1 mouse cellular context compared by ENCODE assay signal in the genomic region with DNA sequence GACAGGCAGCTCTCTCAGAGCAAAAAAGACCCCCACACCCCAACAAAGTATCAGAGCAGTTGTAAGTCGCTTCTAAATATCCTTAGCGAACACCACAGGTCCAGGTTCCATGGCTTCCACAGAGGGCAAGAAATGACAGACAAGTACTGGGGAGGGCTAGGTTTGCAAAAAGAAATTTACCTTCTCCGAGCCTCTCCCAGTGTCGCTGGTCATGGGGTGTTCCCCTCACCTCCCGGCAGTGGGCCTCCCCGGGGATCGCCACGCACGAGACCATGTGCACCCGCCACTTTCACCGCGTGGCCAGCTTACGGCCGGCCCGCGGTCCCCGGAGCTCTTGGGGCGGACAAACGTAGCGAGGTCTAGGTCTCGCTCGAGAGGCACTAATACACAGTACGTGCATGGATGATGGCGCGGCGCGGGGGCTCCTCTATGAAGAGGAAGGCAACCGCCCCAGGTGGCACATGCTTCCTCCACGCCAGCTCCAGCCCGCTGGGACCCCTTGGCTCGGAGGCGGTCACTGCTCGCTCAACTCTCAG.
TF ChIP-seq lines count a peak whose summit lies in the region.

No protein-coding gene starts in this region.

TF ChIP-seq in CH12.LX, 34 proteins besides CTCF, POLR2A, EP300 and RAD21 (continued from another document):
- no peak for TF ChIP-seq JUND (conservative IDR thresholded peaks at IDR 0.05; ENCODE audit: low read depth, low read length)
- no peak for TF ChIP-seq ZKSCAN1 (IDR thresholded peaks at IDR 0.05; ENCODE audit: borderline replicate concordance, low read depth, low read length)
